Mouse (Mus musculus) common myeloid progenitor, adult 5-6 weeks (primary cell): ENCODE data around the gene Arl4d. TPM values are rescaled to one million over a fixed set of nuclear protein-coding genes. Genes with fewer than 3 reads are reported as not detected.
"Not testable (repeated sequence)": the region's sequence is repeated elsewhere in the genome, so short reads cannot be mapped to it uniquely, and the experiment has no call there.

ENCODE experiments used
- ATAC-seq: replicated peaks from 2 replicates; pipeline ENCODE4 v1.8.0; 2016; ENCODE audit warnings: low read depth, mild to moderate bottlenecking, moderate TSS enrichment, inconsistent platforms; ENCODE audit not compliant: poor library complexity, severe bottlenecking
- total RNA-seq: library from RNA; stranded (forward); fragments of 200-1000, 187-1606 nt; gene quantifications from 2 replicates; pipeline ENCODE4 v1.2.3, GENCODE M21; 2017

Gene Arl4d
- 0.53 and 1.5 TPM in 2 replicates for total RNA-seq

DNA sequence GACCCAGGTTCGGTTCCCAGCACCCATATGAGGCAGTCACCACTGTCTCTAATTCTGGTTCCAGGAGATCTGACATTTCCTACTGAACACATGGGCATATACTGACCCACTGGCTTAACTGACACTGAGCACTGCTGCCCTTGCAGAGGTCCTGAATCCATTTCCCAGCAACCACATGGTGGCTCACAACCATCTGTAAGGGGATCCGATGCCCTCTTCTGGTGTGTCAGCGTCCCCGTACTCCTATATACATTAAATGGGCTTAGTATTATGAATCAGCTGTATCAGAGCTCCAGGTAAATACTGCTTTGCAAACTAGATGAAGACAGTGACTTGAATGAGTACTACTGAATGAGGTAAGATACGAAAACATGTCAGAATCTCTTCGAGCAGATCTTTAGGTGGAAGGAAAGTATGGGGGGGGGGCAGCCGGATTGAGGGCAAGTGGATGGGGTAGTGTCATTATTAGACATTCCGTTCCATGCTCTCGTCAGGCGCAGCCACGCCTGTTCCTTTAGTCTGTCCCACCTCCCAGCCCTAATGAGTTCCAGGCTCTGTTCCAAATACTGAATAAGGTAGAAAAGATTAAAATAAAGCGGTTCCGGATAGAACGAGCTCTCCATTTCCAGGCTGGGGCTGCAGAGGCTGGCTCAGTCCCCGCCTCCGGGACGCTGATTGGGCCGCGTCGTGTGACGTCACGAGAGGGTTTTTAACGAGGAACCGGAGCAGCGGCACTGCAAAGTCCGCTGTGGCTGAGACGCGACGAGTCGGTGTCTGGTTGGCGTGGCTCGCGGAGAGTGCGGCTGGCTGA, at the start of gene Arl4d:
Gene Arl4d (plus strand): TSS at position 717 of the 811 bp plus-strand sequence.
- ATAC-seq: peak; percentile 95

DNA sequence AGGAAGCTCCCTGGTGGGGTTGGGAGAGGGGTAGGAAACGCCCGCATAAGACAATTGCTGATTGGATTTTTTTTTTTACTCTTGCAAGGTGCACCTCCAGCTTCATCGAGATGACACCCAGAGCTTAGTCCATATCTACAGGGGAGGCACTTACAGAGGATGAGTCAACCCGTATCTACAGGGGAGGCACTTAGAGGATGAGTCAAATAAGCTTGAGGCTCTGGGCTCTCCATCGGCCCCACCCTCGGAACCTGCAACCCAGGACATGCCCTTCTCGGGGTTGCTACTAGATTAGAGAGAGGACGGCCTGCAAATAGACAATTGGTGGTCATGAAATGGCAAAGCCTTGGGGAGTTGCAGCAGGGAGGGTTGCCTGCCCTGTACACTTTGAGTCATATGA, 49.2 kb upstream of the Arl4d start:
- no peak for ATAC-seq

DNA sequence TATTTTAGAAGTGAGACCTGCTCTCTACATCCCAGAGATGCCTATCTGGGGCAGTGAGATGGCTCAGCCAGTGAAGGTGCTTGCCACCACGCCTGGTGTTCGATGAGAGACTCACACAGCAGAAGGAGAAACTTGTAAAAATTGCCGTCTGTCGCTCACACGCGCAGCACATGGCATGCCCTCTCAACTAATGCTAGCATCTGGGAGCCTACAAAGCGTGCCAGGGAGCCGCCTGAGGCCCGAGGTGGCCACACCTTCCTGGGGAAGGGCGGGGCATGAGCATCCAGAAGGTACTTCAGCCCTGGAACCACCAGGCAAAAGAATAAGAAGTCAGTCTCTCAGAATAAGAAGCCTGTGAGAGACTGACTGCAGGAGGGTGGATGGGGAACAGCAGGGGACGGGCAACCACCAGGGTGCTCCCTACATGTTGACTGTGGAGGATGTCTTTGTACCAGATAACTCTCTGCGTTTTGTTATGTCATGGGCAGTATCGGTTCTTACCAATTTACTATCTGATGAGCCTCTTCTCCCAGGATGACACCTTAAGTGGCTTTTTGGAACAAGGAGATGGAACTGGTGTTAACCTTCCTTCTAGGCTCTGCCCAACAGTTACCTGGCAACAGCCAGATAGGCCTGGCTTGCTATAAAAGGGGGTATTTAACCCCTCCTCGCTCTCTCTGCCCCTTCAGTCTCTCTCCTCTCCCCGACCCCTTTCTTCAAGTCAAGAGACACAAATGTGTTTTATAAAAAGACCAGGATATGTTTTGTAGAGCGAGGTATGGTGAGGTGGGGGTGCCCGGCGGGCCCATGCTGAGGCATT, 48.2 kb upstream of the Arl4d start:
- ATAC-seq: no peak

DNA sequence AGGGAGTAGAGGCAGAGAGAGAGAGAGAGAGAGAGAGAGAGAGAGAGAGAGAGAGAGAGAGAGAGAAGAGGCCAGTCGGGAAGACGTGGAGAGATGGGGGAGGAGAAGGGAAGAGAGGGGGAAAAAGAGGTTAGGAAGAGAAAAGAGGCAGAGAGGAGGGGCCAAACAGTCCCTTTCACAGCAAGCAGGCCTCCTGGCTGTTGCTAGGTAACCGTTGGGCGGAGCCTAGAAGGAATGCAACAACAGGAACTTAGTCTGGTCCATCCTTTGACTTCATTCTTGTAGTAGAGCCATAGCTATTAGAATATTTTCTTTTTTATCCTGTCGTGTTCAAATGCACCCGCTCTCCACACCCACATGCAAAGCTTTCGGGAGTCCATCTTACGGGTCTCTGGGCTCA, 47.5 kb upstream of the Arl4d start:
- peak; percentile 77 for ATAC-seq

DNA sequence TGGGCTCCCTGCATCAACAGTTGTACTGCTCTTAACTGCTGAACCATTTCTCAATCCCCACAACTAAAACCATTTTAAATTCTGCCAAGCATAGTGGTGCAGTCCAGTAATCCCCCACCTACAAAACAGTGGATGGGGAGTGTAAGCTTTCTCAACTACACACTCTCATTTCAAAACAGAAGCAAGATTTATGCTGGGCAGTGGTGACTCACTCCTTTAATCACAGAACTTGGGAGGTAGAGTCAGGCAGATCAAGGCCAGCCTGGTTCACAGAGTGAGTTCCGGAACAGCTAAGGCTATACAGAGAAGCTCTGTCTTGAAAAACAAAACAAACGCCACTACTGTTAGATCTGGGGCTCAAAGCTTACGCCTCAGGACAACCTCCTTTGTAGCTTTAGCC, 46.7 kb upstream of the Arl4d start:
- no peak for ATAC-seq

DNA sequence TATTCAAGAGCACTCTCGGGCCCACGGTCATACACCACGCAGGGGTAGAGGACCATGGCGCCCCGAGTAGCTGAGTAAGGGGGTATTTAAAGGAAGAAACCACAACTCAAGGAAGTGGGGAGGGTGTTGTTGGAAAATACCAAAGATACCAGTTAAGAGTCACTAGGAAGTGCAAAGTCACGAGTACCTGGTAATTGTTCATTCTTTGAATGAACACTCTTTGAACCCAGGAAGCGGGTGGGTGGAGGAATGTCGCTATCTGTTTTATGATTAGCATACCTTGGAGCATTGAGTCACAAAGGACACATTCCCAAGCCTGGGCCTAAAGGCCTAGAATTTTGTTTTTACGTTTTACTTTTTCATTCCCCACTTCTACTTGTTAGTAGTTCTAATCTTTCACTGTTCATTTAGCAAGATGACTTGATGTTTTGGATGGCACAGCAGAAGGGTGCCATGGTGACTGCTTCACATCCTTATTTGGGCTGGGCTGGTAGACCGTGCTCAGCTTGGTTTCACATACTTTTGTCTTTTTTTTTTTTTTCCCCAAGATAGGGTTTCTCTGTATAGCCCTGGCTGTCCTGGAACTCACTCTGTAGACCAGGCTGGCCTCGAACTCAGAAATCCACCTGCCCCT, 45.2 kb upstream of the Arl4d start:
- not testable (repeated sequence) for ATAC-seq

DNA sequence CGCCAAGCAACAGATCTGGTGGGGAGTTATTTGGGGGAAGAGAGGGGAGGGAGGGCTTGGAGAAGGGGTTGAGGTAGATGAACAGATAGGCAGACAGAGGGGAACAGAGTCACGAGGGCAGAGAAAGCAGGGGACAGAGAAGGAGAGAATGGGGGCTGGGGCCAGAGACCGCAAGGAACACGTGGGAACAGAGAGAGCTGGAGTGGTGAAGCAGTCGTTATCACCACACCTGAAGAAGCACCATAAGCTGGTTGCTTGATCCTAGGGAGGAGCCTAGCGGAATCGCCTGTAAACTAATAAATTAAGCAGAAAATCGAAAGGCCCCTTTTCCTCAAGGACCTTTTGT, 38.7 kb upstream of the Arl4d start:
- peak; percentile 1; the same call in 1 of the 2 replicates for ATAC-seq

DNA sequence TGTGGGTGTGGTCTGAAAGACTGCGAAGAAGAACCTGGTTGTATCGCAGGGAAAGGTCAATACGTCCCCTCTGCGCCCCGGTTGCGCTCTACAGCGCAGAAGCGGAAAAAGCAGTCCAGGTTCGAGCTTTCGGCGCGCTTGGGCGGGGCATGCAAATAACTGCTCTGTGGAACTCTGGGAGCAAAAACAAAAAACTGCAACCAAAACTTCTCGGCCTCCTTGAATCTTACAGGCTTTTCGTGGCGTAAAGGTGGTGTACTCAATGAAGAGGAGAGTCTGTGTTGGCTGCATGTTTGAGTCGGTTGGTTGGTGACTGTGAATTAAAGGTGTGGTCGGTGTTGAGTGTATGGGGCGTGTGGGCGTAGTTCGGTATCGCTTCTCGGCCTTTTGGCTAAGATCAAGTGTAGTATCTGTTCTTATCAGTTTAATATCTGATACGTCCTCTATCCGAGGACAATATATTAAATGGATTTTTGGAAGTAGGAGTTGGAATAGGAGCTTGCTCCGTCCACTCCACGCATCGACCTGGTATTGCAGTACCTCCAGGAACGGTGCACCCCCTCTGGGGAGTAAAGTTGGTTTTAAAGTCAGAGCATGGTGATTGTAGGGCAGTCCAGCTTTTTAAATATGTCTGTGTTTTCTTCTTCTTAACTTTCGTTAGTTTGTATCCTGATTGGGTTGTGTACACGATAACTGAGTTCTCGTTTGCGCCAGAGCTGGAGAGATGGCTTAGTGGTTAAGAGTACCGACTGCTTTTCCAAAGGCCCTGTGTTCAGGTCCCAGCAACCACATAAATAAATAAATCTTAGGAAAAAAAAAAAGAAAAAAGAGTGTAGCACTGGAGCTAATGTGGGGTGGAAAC, 38.1 kb upstream of the Arl4d start, which contains the start of gene Rdm1:
Gene Rdm1 (plus strand): TSS at position 201 of the 862 bp plus-strand sequence.
- peak; percentile 66 for ATAC-seq

DNA sequence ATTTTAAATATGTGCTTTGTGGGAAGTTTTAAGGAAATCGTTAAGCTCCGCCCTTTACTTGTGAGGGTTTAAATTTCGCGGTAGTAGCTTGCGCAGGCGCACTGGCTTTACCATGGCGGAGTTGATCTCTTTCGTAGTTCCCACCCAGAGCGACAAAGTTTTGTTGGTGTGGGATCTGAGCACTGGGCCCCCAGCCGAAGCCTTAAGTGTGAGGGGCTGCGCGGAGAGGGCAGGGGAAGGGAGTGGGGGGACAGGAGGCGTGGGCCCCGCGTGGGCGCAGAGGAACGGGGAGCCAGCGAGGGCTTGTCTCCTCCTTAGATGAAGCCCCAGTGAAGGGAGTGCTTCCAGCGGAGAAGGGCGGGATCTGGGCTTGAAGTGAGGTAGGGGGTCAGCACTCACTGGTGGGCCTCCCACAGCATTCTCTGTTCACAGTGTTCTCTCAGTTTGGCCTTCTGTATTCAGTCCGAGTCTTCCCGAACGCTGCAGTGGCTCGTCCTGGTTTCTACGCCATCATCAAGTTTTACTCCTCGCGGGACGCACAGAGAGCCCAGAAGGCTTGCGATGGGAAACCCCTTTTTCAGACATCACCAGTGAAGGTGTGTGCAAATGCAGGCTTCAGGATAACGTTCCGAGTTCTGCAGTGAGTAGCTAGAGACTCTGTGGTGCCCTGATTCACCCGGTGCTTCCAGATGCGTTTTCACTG, 37.3 kb upstream of the Arl4d start:
- ATAC-seq: peak; percentile 79

DNA sequence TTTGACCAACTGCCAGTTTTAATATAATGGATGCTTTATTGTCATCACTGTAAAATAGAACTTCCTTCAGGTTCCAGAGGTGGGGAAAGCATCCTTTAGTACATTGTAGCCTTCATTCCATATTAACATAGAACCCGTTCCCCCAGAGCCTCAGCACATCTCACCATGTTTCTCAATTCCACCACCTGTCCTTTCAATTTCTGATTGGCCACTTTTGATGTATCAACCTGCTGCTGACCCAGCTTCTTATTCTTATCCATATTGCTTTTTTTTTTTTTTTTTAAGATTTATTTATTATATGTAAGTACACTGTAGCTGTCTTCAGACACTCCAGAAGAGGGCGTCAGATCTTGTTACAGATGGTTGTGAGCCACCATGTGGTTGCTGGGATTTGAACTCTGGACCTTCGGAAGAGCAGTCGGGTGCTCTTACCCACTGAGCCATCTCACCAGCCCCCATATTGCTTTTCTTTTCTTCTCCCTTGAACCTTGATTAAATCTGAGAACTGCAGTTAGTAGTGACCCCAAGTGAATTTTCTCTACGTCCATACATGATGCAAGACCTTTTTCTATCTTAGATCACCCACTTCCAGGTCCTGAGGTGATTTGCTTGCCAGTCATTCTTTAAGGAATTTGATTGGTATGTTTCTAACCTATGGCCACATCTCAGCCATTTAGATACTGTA, 36.5 kb upstream of the Arl4d start:
- not testable (repeated sequence) for ATAC-seq

DNA sequence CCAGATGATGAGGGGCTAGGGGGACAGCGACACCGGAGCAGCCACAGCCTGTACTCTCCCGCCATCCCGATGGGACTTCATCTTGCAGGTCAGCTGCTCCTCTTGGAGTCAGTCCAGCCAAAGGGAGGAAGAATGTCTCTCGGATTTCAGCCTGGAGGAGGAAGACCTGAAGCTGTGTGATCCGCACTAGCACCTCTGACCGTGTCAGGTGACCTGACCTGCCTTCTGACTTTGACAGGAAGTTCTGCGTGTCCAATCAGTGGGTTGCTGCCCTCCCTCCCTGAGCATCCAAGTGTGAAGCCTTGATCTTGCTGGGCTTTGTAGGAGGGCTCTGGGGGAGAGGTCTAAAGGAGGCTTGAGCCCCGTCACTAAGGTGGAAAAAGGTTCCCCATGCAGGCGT, 29.7 kb upstream of the Arl4d start:
- no peak for ATAC-seq

DNA sequence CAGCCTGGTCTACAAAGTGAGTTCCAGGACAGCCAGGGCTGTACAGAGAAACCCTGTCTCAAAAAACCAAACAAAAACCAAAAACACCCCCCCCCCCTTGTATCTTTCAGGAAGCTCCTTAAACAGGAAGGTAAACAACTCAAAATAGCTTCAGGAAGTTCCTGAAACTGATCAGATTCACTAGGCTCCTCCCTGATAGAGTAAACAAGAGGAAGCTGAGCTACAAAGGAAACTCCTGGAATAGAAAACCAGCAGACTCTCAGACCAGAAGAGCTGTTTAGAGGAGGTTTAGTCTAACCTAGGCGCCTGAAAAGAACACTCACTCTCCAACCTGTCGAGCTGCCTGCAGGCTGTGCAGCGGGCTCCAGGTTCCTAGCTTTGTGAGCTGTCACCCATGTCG, 25.6 kb upstream of the Arl4d start:
- ATAC-seq: no peak

DNA sequence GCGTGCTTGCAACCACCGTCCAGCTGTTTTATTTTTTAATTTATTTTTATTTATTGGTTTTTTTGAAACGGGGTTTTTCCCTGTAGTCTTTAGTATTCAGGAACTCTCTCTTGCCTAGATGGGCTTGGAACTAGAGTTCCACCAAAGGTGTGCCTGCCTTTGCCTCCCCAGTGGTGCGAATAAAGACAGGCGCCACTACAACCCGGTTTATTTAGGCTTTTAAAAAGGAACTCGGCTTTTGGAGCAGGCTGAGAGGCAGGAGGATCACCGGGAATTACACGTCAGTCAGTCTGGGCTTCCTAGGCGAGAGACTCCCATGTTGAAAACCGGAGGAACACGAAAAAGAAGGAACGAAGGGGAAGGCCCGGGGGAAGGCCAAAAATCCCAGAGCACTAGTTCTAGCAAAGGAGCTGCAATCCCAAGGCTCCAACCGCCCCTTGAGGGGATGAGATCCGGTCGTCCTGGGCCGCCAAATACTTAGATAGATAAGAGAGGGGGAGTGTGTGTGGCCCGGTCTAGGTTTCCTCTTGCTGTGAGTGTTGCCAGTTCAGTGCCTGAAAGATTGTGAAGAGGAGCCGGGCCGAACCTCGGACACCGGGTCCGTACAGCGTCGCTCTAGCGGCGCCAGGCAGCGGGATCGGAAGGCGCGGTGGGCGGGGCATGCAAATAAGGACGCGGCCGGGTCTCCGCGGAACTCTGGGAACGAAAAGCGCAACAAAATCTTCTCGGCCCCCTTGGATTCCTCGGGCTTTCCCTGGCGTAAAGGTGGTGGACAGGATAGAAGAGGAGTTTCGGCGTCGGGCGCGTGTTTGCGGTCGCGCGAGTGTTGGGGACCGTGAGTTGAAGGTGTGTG, 24.3 kb upstream of the Arl4d start:
- peak; percentile 33 for ATAC-seq

DNA sequence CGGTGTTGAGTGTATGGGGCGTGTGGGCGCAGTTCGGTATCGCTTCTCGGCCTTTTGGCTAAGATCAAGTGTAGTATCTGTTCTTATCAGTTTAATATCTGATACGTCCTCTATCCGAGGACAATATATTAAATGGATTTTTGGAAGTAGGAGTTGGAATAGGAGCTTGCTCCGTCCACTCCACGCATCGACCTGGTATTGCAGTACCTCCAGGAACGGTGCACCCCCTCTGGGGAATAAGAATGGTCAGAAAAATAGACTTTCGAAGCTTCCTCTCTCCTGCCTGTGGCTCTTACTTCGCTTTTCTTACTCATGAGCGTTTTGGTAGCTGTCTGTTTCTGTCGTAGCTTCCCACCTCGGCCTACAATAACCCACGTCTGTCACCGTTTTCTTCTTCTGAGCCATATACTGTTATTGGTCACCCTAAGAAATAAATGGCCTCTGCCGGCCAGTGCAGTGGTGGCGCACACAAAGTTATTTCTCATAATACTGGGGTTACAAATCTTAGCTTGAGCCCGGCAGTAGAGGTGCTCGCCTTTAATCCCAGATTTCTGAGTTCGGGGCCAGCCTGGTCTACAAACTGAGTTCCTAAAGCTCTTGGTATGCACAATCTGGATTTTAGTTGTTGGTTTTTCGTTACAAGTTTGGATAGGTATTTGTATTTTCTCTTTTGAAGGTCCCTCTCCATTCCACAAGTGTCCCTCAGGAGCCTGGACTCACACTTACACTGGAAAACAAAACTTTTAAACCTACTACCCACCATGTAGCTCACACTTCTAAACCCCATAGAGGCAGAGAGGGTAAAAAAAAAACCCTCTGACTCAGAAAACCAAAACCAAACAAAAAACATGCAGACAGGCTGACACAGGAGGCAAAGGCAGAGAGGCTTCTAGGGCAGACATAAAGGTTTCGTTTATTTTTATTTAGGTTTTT, 23.4 kb upstream of the Arl4d start:
- ATAC-seq: peak; percentile 74

DNA sequence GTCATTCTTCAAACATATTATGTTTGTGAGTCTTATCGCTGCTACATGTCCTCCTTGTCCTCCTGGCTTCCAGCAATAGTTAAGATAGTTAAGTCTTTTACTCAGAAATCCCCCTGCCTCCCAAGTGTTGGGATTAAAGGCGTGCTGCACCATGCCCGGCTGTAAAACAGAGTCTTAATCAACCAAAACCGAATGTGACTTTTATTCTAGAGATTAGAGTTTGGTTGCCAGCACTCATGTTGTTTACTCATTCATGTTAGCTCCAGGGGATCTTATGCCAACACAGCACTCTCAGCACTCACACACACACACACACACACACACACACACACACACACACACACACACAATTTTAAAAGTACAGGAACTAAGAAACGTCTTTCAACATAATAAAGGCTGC, 22.4 kb upstream of the Arl4d start:
- ATAC-seq: no peak

DNA sequence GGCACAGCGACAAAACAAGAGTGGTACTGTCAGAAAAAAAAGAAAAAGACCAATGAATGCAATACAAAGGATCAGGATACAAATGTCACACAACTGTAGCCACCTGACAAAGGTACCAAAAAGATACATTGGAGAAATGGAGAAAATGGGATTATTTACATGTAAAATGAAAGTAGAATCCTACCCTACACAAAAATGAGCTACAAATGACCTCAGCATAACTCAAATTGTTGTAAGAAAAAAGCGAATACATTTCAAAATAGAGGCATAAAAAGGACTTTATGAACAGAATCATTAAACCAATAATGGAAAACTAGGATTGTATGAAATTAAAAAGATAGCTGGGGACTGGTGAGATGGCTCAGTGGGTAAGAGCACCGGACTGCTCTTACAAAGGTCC, 20.8 kb upstream of the Arl4d start:
- no peak for ATAC-seq

DNA sequence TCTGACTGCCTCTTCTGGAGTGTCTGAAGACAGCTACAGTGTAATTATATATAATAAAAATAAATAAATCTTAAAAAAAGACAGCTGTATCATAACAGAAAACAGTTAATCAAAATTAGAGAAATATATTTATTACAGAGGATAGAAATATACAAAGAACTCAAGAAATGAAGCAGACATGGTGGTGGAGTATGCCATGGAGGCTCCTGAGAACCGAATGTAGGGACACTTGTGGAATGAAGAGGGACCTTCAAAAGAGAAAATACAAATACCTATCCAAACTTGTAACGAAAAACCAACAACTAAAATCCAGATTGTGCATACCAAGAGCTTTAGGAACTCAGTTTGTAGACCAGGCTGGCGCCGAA, 20.3 kb upstream of the Arl4d start:
- not testable (repeated sequence) for ATAC-seq
